Mouse (Mus musculus) hindbrain, embryonic 15.5 days (tissue): ENCODE measurements around the gene Calu. TPM values are rescaled to one million over a fixed set of nuclear protein-coding genes. Genes with fewer than 3 reads are reported as not detected.

ENCODE experiments used
- microRNA-seq: library from miRNA; unstranded; fragments of <30 nt; microRNA quantifications from one replicate; pipeline ENCODE4, GENCODE M21; 2016
- polyA plus RNA-seq: library from polyadenylated mRNA; unstranded; fragments of >200 nt; fragmentation: Nextera tagmentation; extraction: Ambion mirVana; gene quantifications from 2 replicates; pipeline ENCODE4 v1.2.1, GENCODE M21; 2015

The Calu gene
- polyA plus RNA-seq, 1 experiment from 2014 or later = 164 TPM

Small RNA genes within 50 kb of the gene (microRNA-seq; reads per million reads assigned to microRNA genes)
- not detected for gene Gm26220
- not detected for gene Gm44354

Other genes with a start within 250 kb of the Calu start
- gene Rbm28, start 183.1 kb upstream of the Calu start, polyA plus RNA-seq = 40.3 and 43.2 TPM in 2 replicates
- 11.6 and 13.6 TPM in 2 replicates for gene Prrt4, start 168.5 kb upstream of the Calu start, polyA plus RNA-seq
- 68.3 and 71.7 TPM in 2 replicates for gene Impdh1, start 131.7 kb upstream of the Calu start, polyA plus RNA-seq
- gene Hilpda, start 75.6 kb upstream of the Calu start, polyA plus RNA-seq = 31.7 and 33.3 TPM in 2 replicates
- 0.41 and 0.51 TPM in 2 replicates for gene Fam71f2, start 68.5 kb upstream of the Calu start, polyA plus RNA-seq
- not detected in 2 replicates for gene Fam71f1, start 28.9 kb upstream of the Calu start, polyA plus RNA-seq
- 0.34 and 0.53 TPM in 2 replicates for gene Opn1sw, start 40.4 kb downstream of the Calu start, polyA plus RNA-seq
- 43.3 and 52.6 TPM in 2 replicates for gene Ccdc136, start 48.2 kb downstream of the Calu start, polyA plus RNA-seq
- 4.2 and 5.1 TPM in 2 replicates for gene Flnc, start 85.2 kb downstream of the Calu start, polyA plus RNA-seq
- gene Atp6v1f, start 119.6 kb downstream of the Calu start, polyA plus RNA-seq = 346 and 360 TPM in 2 replicates
- 0.35 and 0.42 TPM in 2 replicates for gene Atp6v1fnb, start 123.4 kb downstream of the Calu start, polyA plus RNA-seq
- 20.3 and 20.8 TPM in 2 replicates for gene Kcp, start 159.9 kb downstream of the Calu start, polyA plus RNA-seq
- gene Irf5, start 178.6 kb downstream of the Calu start, polyA plus RNA-seq = 1.7 and 2.5 TPM in 2 replicates